Mouse (Mus musculus) 416B (cell line): ENCODE measurements at regions not wholly inside any gene's neighbourhood (a gene's known extent, or its start where the extent isn't known, plus 50 kb on each side); places are given as distances from the start of the nearest gene placed in this dataset.

Experiments
- DNase-seq: peaks from one replicate; pipeline ENCODE4 v3.0.0; 2011; ENCODE audit warnings: low read depth

DNA sequence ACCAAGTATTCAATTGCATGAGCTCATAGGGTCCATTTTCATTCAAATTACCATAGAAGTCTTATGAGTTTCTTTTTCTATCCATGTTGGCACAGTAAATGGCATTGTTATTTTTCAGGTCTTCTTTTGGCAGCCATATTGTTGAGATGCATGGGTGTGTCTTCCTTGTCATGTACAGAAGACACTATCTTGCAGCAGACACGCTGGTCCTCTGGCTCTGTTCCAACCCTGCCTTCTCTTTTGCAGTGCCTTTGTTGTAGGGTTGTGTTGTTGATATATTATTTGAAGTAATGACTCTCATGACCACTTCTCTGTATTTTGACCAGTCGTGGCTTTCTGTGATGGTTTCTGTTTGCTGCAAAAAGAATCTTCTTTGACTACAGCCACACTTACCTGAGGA is 274.4 kb upstream of the Camk1g start:
- no peak for DNase-seq

DNA sequence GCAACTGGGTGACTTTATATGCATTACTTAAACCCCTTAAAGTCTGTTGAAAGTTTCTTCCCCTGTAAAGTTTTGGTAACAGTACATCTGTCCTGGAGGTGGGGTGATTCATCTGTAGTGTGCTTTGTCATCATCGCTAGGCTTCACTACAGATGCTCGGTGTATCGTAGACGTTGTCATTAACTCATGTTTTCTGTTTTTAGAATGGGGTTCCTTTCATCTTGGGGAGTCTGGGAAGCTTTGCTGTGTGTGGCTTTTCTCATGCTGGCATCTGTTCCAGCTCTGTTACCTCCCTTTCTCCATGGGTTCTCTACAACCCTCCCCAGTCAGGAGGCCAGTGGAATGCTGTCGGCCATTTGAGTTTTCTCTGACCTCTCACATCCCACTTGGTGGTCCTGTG is 266.4 kb upstream of the Camk1g start:
- no peak for DNase-seq

DNA sequence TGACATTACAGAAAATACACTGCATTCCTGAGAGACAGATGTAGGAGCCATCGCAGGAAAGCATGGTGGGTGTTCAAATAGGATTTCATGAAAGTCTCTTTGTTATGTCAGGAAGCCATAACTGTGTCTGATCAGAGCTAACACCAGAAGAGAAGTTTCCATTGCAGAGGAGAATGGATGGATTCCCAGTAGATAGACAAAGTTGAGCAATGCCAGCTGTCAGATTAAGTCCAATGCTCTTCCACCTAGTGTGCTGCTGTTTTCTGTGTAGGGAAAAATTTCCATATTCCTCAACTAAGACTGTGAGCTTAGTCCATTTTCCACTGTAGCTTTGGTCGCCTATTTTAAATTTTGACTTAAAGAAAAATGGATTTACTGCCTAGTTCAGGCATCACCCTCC is 262.0 kb upstream of the Camk1g start:
- DNase-seq: no peak

DNA sequence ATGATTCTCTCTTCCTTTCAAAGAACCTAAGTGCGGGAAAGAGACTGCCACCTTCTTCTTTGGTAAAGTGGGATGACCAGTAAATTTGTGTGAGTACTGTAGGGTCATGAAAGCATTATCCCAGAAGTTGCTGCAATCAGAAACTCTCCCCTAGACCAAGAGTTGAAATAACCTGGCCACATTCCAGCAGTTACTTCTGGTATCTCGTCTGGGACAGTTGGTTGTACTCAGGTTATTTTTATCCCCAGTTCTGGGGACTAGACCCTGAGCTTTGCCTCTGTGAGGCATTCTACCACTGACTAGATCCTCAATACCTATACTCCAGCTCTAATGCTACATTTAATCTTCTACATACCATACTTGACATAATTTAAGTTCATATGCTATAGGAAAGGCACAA is 259.8 kb upstream of the Camk1g start:
- no peak for DNase-seq

DNA sequence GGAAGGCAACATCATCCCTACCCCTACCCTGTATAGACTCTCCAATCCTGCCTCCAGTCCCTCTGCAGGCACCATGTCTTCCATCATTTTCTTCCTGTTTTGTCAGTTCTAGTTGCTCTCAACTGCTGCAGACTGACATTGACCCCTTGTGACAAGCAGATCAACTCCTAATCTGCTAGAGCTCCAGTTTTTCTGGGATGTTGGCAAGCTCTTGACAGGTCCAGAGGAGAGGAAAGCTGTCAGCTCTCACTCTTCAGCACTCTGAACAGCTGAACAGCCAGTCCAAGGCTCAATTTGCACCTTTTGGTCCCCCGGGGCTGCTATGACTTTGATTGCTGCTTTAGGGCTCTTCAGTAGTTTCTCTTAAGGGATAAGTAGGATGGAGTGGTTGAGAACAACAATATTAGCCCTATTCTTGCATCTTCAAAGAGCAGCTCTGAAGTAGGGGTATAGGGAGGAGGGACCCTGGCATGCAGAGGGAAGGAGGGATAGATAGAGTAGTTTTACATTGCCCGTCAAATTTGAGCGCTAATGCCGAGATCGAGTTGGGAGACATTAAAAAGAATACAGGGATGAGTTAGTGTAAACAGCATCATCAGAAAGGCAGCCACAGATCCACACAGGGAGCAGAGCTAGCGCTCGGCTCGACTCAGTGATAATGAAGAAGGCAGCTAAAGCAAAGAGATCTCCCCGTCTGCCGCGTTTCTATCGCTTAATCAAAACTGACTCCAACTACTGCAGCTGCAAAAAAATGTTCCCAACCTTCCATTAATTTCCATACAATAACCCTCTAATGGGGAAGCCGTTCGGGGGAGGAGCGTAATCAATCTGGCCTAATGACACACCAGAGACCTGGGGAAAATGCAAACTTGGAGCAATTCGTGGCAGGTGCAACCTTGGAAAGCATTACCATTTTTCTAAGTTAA is 257.1 kb upstream of the Camk1g start:
- no peak for DNase-seq

DNA sequence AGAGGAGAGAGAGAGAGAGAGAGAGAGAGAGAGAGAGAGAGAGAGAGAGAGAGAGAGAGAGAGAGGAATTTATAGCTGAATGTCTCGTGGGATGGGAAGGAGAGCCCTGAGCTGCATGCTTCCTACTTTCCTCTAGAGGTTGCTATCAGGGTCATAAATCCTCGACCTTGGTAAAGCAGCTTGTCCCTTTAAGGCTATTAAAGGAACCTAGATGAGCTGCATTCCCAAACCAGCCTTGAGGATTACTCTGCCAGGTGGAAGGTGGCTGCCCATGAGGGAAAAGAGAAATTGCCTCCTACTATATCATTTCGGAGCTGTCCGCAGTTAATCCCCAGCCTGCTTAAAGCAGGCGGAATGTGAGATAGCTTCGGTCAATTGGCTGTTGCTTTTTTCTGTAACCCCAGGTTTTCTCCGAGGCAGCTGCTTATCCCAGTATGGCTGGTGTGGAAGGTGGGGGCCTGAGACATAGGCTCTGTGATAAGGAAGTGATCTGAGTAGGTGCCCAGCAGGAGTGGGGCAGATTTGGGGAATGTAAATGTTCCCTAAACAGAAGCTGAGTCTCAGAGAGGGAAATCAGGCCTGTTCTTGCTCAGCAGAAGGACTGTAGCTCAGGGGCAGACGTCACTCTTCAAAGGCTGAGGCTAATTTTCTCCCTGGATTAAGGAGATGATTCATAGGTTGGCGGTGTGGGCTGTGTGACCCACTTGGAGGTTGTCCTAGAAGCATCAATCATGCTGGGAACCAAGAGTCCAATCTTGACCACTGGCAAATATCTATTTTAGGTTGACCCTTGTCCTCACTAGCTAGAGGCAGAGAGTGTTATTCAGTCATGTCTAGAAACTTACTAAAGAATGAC is 255.2 kb upstream of the Camk1g start:
- DNase-seq: no peak

DNA sequence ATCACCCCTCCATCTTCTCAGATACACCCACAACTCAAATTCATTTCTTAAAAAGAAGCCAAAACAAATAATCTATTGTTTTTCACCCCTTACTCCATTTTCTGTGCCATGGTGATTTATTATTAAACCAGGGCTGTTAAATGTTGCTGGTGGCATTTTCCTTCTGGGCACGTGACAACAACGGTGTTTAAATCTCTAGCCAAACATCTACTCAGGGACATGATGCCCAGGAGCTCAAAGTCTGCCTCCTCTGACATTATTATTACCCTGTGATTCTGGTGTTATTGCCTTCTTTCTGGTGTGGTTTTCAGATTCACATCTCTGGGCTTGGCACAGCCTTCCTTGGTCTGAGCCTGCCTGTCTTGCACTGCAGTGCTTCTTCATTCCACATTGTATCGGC is 253.5 kb upstream of the Camk1g start:
- no peak for DNase-seq

DNA sequence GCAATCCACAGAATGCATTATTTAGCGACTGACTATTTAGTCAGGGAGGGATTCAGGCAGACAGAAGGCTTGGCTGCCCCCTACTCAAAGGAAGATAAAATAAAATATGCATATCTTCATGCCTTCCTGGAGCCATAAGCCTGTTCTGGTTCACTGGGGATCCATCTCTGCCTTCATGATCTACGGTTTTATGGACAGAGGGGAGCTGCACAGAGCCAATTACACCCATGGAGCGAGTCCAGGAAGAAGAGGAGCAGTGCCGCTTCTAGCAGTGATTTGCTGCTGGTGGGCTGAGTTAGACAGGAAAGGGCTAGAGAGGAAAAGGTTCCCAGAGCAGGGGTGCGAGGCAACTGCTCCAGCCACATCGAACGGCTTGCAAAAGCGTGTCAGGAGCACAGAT is 248.2 kb upstream of the Camk1g start:
- no peak for DNase-seq

DNA sequence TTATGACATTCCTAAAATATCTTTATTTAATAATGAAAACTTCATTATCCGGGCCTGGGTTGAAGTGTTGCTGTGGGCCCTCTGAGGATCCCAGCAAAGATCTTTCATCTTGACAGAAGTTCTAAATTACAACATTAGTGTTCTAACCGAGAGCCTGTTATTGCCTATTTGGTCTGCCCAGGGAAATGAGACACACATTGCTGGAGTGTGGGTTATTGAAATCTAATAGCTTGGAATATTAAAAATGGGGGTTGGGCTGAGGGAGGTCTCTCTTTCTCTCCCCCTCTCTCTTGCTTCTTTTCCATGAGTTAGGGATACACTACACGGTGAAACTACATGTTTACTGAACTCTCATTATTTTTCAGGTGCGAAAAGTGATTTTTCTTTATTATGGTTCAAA is 240.4 kb upstream of the Camk1g start:
- DNase-seq: no peak

DNA sequence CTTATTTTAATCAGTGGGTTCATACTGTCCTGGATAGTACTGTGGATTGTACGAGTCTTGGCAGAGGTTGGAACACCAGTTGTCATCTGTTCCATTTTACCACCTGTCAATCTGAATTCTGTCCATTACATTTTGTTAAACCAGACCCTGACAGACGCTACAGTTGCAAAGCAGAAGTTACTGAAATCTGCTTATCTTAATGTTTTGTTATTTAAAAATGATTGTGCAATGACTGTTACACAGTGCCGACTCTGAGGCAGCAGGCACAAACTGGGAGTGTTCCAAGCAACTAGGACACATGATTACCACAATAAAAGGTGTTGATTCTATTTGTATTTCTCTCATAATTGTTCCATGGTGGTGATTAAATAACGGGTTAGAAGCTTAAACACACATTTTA is 229.8 kb upstream of the Camk1g start:
- DNase-seq: peak; percentile 5

DNA sequence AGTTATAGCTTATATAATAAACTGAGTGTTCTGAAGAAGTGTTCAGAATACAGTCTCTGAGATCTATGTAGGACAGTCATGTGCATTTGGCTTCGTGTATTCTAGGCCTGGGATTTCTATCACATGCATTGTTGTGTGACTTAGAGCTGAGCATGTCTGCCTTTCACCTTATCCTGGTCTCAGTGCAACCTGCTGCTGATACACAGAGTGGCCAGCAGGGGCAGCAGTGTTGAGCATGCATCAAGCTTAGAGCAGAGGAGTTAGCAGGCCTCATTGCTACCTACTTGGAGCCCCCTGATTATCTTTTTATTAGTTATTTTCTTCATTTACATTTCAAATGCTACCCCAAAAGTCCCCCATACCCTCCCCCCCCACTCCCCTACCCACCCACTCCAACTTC is 229.1 kb upstream of the Camk1g start:
- DNase-seq: peak; percentile 28

DNA sequence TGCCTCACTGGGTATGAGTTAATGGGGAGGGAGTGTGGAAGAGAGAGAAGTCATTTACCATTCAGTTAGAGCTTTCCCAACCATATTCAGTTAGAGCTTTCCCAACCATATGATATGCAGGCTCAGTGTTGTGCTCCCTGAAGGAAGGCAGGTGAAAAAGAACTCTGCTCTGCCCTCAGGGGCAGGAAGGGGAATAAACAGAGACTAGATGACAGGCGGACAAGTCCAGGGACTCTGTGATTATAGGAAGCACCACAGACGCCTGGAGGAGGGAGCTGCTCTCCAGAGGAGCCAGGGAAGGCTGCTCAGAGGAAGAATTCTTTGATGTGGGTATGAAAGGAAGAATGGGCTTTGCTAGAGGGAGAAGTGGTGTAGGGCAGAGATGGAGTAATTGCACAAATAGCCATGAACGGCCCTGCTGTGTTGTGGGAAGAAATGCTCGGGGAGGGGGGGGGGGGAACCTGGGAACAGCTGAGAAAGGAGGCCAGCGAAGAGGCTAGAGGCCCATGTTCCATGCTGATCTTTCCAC is 220.3 kb upstream of the Camk1g start:
- DNase-seq: no peak

DNA sequence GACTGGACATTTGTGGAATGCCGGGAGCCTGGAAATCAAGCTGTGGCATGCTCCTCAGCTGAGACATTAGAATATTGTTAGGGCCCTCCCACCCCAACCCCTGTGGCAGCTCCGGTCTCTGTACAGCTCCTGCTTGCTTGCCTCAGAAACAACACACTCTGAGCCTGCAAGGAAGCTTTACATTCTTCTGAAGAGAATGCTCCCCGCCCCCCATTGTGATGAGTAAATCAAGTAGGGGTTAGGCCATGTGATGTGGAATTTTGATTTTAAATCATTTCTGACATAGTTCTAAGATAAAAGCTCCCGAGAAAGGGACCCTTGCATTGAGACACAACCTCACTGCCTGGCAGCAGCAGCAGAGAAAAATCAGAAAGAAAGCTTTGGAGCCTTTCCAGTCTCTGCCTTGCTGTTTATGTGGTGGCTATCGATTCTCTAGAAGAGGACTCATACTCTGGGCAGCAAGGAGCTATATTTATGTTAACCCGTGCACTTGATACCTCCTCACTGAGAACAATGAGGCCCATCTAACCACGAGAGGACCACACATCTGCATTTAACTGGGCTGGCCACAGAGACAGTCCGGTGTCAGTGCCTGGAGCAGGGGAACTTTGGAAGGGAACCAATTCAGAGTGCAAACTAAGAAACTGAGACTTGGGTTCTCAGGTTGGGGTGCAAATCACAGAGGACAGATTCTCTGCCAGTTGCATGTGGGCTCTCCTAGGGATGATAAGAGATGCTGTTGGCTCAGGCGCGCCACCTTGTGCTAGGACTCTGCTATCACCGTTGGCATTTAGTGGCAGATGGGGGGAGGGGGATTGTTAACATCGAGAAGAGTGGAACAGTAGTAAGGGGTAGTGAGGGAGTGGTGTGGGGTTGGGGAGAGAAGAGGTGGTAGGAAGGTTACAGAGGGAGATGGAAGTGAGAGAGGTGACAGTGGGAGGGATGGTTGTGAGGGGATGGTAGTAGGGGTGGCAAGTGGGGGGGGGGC is 218.7 kb upstream of the Camk1g start:
- peak; percentile 33 for DNase-seq

DNA sequence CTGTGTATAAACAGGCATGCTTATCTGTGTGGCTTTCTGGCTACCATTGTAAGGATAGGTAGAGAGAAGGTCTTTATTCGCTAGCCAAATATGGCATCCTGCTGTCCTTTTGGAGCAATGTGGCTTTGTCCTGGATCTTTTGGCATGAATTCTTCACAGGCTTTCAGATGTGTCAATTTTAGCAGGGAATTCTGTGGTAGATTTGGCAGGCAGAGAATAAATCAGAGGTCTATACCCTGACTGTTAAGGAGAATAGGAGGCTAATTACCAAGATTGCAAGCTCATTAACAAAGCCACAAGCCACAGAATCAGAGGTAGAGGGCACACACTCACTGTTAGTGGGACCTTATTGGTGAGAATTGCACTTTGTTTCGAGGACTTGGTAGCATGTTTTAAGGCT is 217.2 kb upstream of the Camk1g start:
- no peak for DNase-seq

DNA sequence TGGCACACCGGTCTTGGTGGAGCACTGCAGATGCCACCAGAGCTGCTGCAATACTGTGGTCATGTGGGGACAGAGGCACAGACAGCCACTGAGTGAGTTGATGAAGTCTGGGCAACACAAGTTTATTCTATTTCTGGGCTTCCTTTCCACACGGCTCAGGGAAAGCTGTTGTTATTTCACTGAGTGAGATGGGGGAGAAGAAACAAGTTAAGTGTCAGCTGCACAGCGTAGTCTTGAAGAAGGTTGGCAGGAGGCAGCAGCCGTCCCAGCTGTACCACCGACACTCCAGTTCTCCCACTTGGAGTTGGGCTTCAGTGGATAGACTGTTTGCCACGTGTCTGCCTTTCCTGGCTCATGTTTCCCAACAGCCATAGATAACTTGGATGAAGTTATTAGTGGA is 216.8 kb upstream of the Camk1g start:
- DNase-seq: no peak

DNA sequence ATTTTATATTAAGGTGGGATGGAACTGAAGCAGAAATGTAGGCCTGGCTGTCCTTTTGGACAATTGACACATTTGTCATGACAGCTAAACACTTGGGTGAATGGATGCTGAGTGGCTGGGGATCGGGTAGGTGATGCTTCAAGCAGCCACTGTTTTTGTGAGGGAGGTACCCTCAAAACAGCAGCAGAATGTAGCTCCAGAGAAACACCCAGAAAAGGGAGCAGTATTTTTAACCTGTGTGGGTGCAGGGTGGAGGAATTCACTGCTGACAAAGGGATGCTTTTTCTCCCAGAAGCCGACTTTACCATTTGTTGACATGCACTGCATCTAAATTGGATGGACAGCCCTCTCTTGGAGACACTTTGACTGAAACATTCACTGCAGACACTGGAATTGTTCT is 213.7 kb upstream of the Camk1g start:
- DNase-seq: no peak

DNA sequence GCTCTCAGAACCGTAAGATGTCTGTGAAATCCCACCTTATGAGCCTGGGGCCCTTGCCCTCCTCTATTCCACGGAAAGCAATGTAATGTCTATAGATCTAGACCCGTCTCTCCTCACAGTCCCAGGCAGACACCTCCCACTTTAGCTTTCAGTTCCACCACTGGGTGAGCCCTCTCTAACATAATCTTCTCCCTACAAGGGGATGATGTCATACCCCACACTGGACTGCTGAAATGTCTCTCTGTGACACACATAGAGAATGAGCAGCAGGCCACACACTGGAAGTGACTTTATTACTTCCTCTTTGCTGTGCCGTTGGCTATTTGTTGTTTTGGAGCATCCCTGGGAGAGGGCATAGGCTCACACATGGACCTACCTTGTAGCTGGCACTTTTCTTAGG is 210.3 kb upstream of the Camk1g start:
- peak; percentile 22 for DNase-seq

DNA sequence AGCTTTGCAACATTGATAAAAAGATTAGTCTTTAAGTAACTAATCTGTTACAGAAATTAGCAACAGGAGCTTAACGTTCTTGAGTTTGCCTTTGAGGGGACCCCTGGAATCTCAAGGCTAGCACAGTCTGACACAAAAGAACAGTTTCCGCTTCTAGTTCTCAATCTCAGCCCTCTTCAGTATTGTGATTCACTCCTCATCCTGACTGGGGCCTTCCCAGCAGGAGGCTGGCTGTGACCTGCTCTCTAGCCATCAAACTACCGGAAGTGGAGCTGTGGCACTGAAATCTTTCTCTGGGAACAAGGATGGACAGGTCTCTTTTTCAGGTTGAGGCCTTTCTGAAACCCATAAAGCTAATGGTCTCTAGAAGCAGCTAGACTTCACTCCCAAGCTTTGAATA is 209.6 kb upstream of the Camk1g start:
- no peak for DNase-seq

DNA sequence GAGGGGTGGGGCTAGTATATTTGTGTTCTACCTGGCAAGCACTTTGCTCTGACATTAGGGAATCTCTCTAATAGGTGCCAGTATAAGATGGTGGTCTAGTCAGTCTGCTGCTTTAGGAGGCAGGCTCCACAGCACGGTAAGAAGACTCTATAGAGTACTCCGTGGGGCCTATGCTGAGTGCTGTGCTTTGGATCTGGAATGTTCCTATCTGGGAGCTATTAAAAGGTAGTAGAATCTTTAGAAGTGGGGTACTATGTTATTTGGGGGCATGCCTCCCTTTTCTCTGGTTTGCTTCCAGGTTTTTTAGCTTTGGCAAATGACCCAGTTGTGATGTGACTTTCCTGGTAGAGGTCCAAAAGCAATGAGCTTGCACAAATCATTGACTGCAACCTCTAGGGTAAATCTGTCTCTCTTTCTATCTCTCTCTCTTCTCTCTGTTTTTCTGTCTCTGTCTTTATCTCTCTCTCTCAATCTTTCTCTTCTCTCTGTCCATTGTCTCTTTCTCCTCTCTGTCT is 208.6 kb upstream of the Camk1g start:
- DNase-seq: no peak

DNA sequence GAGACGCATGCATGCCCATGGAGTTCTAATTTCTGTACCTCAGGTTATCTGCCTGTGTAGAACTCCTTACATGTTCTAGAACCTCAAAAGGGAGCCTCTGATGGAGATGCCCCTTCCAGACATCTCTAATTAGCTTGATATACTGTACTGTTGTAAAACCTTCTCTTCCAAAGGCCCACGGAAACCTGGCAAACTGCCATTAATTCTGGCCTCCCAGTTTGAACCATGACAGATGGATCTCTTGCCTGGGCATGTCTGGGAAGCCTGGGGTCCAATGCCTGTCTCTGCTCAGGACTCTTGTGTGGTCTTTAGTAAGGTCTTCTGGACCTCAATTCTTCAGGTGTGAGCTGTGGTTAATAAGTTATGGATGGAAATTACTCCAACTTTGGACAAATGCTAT is 207.7 kb upstream of the Camk1g start:
- peak; percentile 9 for DNase-seq

DNA sequence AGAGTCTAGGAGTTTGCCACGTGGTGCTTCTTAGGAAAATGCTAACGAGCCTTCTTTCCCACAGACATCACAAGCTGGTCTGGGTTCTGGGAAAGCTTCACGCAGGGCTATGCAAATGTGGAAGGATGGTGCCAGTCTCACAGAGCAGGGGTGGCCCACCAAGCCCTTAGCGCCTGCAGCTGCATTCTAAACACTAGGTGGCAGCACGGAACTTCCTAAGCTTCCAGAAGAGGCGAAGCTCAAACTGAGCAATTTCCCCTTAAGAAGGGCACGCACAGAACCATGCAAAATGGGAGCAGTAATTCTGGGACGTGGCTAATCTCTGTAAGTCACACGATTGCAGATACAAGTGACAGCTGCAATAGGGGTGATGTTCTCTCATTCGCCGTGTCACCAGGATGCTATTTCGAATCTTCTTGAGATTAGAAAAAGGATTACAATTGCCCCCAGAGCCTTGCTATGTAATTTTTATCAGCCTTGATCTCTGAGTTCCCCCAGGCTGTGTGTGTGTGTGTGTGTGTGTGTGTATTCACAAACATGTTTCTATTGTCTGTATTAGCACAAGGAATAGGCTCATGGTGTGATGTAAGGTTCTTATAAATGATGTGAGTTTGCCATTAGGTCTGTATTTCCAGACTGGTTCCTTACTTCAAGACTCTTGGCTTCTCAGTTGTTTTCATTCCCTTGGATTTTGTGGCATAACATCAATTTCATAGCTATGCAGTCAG is 206.1 kb upstream of the Camk1g start:
- peak; percentile 74 for DNase-seq
